Mouse (Mus musculus): ENCODE data around the gene Lekr1. TPM values are rescaled to one million over a fixed set of nuclear protein-coding genes. Genes with fewer than 3 reads are reported as not detected.
A peak's percentile ranks its signal among the peaks of the same experiment; 100 is the strongest.

Lekr1 gene
- polyA plus RNA-seq, 1 experiment from 2014 or later, result 9.7 TPM

GRCm38 (mm10) chr3:65824886-65825285 is 158.9 kb downstream of the Lekr1 start:
- H3K36me3 ChIP-seq, result no peaks in the 10 kb centered on the region
- H3K27ac ChIP-seq (replicated peaks), result no peak overlapping the region
- no peaks in the 10 kb centered on the region for H3K27me3 ChIP-seq (replicated peaks)
- no peak overlapping the region for H3K9ac ChIP-seq (replicated peaks)
- 69% methylated on average over 3 of the region's 3 CpGs for WGBS
- no peak overlapping the region for H3K4me3 ChIP-seq (replicated peaks)
- H3K4me2 ChIP-seq, result no peak overlapping the region
- peaks cover 7% of the 10 kb centered on the region for H3K4me1 ChIP-seq
- H3K9me3 ChIP-seq (replicated peaks), result no peaks in the 10 kb centered on the region
- no peak for ATAC-seq (ENCODE audit: low FRiP score)

- Histone ChIP-seq H3K27ac (replicated peaks) (no peak overlapping the region), H3K9ac (replicated peaks) (no peak overlapping the region), H3K36me3 (no peaks in the 10 kb centered on the region), H3K27me3 (replicated peaks) (no peaks in the 10 kb centered on the region), H3K4me1 (peaks cover 12% of the 10 kb centered on the region), H3K4me3 (replicated peaks) (no peak overlapping the region), H3K4me2 (no peak overlapping the region), H3K9me3 (replicated peaks) (no peaks in the 10 kb centered on the region)
- 79% methylated on average over 6 of the region's 6 CpGs for WGBS
- ATAC-seq (ENCODE audit: low FRiP score), result no peak
Measured at GRCm38 (mm10) chr3:65826716-65827115, 160.7 kb downstream of the Lekr1 start.

- H3K9me3 ChIP-seq (replicated peaks), result no peaks in the 10 kb centered on the region
- WGBS, result 84% methylated on average over 5 of the region's 5 CpGs
- no peak overlapping the region for H3K27ac ChIP-seq (replicated peaks)
- H3K36me3 ChIP-seq, result no peaks in the 10 kb centered on the region
- no peak overlapping the region for H3K4me2 ChIP-seq
- no peak overlapping the region for H3K4me3 ChIP-seq (replicated peaks)
- H3K27me3 ChIP-seq (replicated peaks), result no peaks in the 10 kb centered on the region
- ATAC-seq (ENCODE audit: low FRiP score), result no peak
- H3K9ac ChIP-seq (replicated peaks), result no peak overlapping the region
- H3K4me1 ChIP-seq, result peaks cover 12% of the 10 kb centered on the region
Measured at GRCm38 (mm10) chr3:65827400-65827799, 161.4 kb downstream of the Lekr1 start.

- no peaks in the 10 kb centered on the region for H3K36me3 ChIP-seq
- no peak for ATAC-seq (ENCODE audit: low FRiP score)
- no peaks in the 10 kb centered on the region for H3K9me3 ChIP-seq (replicated peaks)
Measured at GRCm38 (mm10) chr3:65828020-65828419, 162.0 kb downstream of the Lekr1 start.

GRCm38 (mm10) chr3:65829230-65829629 is 163.2 kb downstream of the Lekr1 start:
- 0 out of 2 replicates have a peak overlapping the region, but pooled peaks have one; percentile 19 for H3K4me2 ChIP-seq
- no peak overlapping the region for H3K27ac ChIP-seq (replicated peaks)
- no peak overlapping the region for H3K4me3 ChIP-seq (replicated peaks)
- H3K27me3 ChIP-seq (replicated peaks), result no peaks in the 10 kb centered on the region
- peaks cover 12% of the 10 kb centered on the region for H3K4me1 ChIP-seq
- WGBS, result 9% methylated on average over 7 of the region's 7 CpGs
- no peak overlapping the region for H3K9ac ChIP-seq (replicated peaks)
- H3K36me3 ChIP-seq, result no peaks in the 10 kb centered on the region
- H3K9me3 ChIP-seq (replicated peaks), result no peaks in the 10 kb centered on the region
- ATAC-seq (ENCODE audit: low FRiP score), result peak; percentile 91

More at GRCm38 (mm10) chr3:65828020-65828419, 162.0 kb downstream of the Lekr1 start:
- Histone ChIP-seq H3K4me3 (replicated peaks) (no peak overlapping the region), H3K27me3 (replicated peaks) (no peaks in the 10 kb centered on the region), H3K4me1 (peaks cover 12% of the 10 kb centered on the region), H3K27ac (replicated peaks) (no peak overlapping the region), H3K9ac (replicated peaks) (no peak overlapping the region), H3K4me2 (no peak overlapping the region)
- WGBS, result 76% methylated on average over 3 of the region's 3 CpGs

- no peaks in the 10 kb centered on the region for H3K27me3 ChIP-seq (replicated peaks)
- H3K4me1 ChIP-seq, result peaks cover 12% of the 10 kb centered on the region
- H3K27ac ChIP-seq (replicated peaks), result no peak overlapping the region
- no peak overlapping the region for H3K9ac ChIP-seq (replicated peaks)
- ATAC-seq (ENCODE audit: low FRiP score), result no peak
- H3K9me3 ChIP-seq (replicated peaks), result no peaks in the 10 kb centered on the region
- 74% methylated on average over 7 of the region's 7 CpGs for WGBS
- H3K4me2 ChIP-seq, result no peak overlapping the region
- H3K4me3 ChIP-seq (replicated peaks), result no peak overlapping the region
- no peaks in the 10 kb centered on the region for H3K36me3 ChIP-seq
Measured at GRCm38 (mm10) chr3:65829943-65830483, 164.0 kb downstream of the Lekr1 start.

- Histone ChIP-seq H3K4me3 (replicated peaks) (no peak overlapping the region), H3K27ac (replicated peaks) (no peak overlapping the region), H3K9ac (replicated peaks) (no peak overlapping the region), H3K4me1 (peaks cover 12% of the 10 kb centered on the region), H3K27me3 (replicated peaks) (no peaks in the 10 kb centered on the region), H3K36me3 (no peaks in the 10 kb centered on the region), H3K4me2 (peak overlapping the region; percentile 7; the same call in 1 of the 2 replicates), H3K9me3 (replicated peaks) (no peaks in the 10 kb centered on the region)
- WGBS, result 49% methylated on average over 16 of the region's 16 CpGs
- no peak for ATAC-seq (ENCODE audit: low FRiP score)
Measured at GRCm38 (mm10) chr3:65830801-65831200, 164.8 kb downstream of the Lekr1 start.

- Histone ChIP-seq H3K27me3 (replicated peaks) (no peaks in the 10 kb centered on the region), H3K9ac (replicated peaks) (no peak overlapping the region), H3K36me3 (no peaks in the 10 kb centered on the region), H3K4me2 (no peak overlapping the region), H3K4me3 (replicated peaks) (no peak overlapping the region), H3K27ac (replicated peaks) (no peak overlapping the region), H3K9me3 (replicated peaks) (no peaks in the 10 kb centered on the region), H3K4me1 (peaks cover 15% of the 10 kb centered on the region)
- ATAC-seq (ENCODE audit: low FRiP score), result no peak
- WGBS, result 76% methylated on average over 7 of the region's 7 CpGs
Measured at GRCm38 (mm10) chr3:65832398-65832797, 166.4 kb downstream of the Lekr1 start.

GRCm38 (mm10) chr3:65836435-65836834 is 170.4 kb downstream of the Lekr1 start:
- 37% methylated on average over 5 of the region's 5 CpGs for WGBS
- Histone ChIP-seq H3K4me3 (replicated peaks) (no peak overlapping the region), H3K9me3 (replicated peaks) (no peaks in the 10 kb centered on the region), H3K4me2 (no peak overlapping the region), H3K27me3 (replicated peaks) (no peaks in the 10 kb centered on the region), H3K9ac (replicated peaks) (no peak overlapping the region), H3K4me1 (0 out of 2 replicates have a peak, but pooled peaks cover 3% of the 10 kb centered on the region), H3K36me3 (no peaks in the 10 kb centered on the region), H3K27ac (replicated peaks) (no peak overlapping the region)
- peak; percentile 47; the same call in 1 of the 2 replicates for ATAC-seq (ENCODE audit: low FRiP score)

- Histone ChIP-seq H3K27ac (replicated peaks) (no peak overlapping the region), H3K36me3 (no peaks in the 10 kb centered on the region), H3K9ac (replicated peaks) (no peak overlapping the region), H3K4me1 (0 out of 2 replicates have a peak, but pooled peaks cover 3% of the 10 kb centered on the region), H3K4me3 (replicated peaks) (no peak overlapping the region), H3K27me3 (replicated peaks) (no peaks in the 10 kb centered on the region), H3K4me2 (no peak overlapping the region), H3K9me3 (replicated peaks) (no peaks in the 10 kb centered on the region)
- ATAC-seq (ENCODE audit: low FRiP score), result no peak
Measured at GRCm38 (mm10) chr3:65839664-65840063, 173.6 kb downstream of the Lekr1 start.

- Histone ChIP-seq H3K36me3 (no peaks in the 10 kb centered on the region), H3K4me2 (no peak overlapping the region), H3K27ac (replicated peaks) (no peak overlapping the region), H3K4me1 (0 out of 2 replicates have a peak, but pooled peaks cover under 1% of the 10 kb centered on the region), H3K9me3 (replicated peaks) (no peaks in the 10 kb centered on the region), H3K27me3 (replicated peaks) (no peaks in the 10 kb centered on the region), H3K4me3 (replicated peaks) (no peak overlapping the region), H3K9ac (replicated peaks) (no peak overlapping the region)
- WGBS, result 91% methylated on average over 8 of the region's 8 CpGs
- ATAC-seq (ENCODE audit: low FRiP score), result no peak
Measured at GRCm38 (mm10) chr3:65841175-65841574, 175.1 kb downstream of the Lekr1 start.

- Histone ChIP-seq H3K27me3 (replicated peaks) (no peaks in the 10 kb centered on the region), H3K4me3 (replicated peaks) (no peak overlapping the region), H3K4me1 (no peaks in the 10 kb centered on the region), H3K36me3 (no peaks in the 10 kb centered on the region), H3K9ac (replicated peaks) (no peak overlapping the region), H3K4me2 (no peak overlapping the region), H3K9me3 (replicated peaks) (no peaks in the 10 kb centered on the region), H3K27ac (replicated peaks) (no peak overlapping the region)
- no peak for ATAC-seq (ENCODE audit: low FRiP score)
- WGBS, result 86% methylated on average over 5 of the region's 5 CpGs
Measured at GRCm38 (mm10) chr3:65842515-65843184, 176.6 kb downstream of the Lekr1 start.
